Mouse (Mus musculus) kidney, adult 2 months (tissue): ENCODE measurements around the gene Smg6. TPM values are rescaled to one million over a fixed set of nuclear protein-coding genes. Genes with fewer than 3 reads are reported as not detected.

Experiments
- DNase-seq: peaks from one replicate; pipeline ENCODE4 v3.0.0; 2021
- H3K27ac ChIP-seq: fragments of 200-500 bp; 2 replicates; pipeline ENCODE4 v1.5.1; 2012; ENCODE audit warnings: low read depth, low read length, control low read depth, inconsistent platforms; ENCODE audit not compliant: insufficient read depth
- H3K27me3 ChIP-seq: fragments of 200-500 bp; replicated peaks from 2 replicates; pipeline ENCODE4 v1.6.1; 2012; ENCODE audit warnings: mild to moderate bottlenecking, moderate library complexity, low read length, inconsistent platforms; ENCODE audit not compliant: control insufficient read depth, insufficient read depth
- H3K36me3 ChIP-seq: fragments of 200-500 bp; 2 replicates; pipeline ENCODE4 v1.6.1; 2012; ENCODE audit warnings: mild to moderate bottlenecking, moderate library complexity, low read length, inconsistent platforms; ENCODE audit not compliant: control insufficient read depth, insufficient read depth
- H3K4me1 ChIP-seq: fragments of 200-500 bp; 2 replicates; pipeline ENCODE4 v1.6.1; 2011; ENCODE audit warnings: low read length; ENCODE audit not compliant: control insufficient read depth, insufficient read depth
- H3K4me3 ChIP-seq: fragments of 200-500 bp; 2 replicates; pipeline ENCODE4 v1.5.1; 2011; ENCODE audit warnings: mild to moderate bottlenecking, low read depth, low read length, control low read depth; ENCODE audit not compliant: insufficient read depth
- CTCF ChIP-seq: fragments of 200-500 bp; conservative IDR thresholded peaks from 2 replicates; pipeline ENCODE4 v1.5.1; 2011; ENCODE audit warnings: low read depth, mild to moderate bottlenecking, control low read depth, low read length, moderate library complexity, mixed read lengths; ENCODE audit not compliant: insufficient read depth, insufficient read length
- POLR2A ChIP-seq: fragments of 200-500 bp; IDR thresholded peaks from one replicate; pipeline ENCODE4 v1.6.1; 2011; ENCODE audit warnings: low read depth, low read length, control low read depth
- WGBS: fragments of 180-500 bp; shearing (Covaris S2); methylation state at CpG from one replicate; pipeline ENCODE4 v1.1.7; 2018; 5-methylcytosine and 5-hydroxymethylcytosine counted together
- polyA plus RNA-seq: library from polyadenylated mRNA; depleted of rRNA; stranded (reverse); fragments of >200 nt; gene quantifications from 2 replicates; pipeline ENCODE4 v1.2.3, GENCODE M21; 2012

Gene Smg6
- polyA plus RNA-seq, 1 experiment = 35.2 TPM

DNA sequence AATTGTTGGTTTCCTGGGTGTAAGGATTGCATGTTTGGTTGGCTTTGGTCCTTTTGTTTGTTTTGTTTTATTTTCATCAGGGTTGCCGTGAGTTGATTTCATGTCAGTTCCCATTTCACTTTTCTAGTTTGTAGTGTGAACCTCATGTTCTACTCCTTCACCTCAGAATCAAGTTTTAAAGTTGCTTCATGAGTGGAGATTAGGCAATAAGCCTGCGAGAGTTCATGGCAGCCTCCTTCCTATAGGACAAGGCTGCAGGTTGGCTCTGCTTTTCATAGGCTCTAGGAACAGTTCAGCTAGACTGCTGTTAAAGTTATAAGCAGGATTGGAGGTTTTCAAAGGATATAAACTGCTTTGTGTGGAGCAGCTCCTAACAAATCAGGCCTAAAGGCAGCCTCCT lies 33.9 kb downstream of the Smg6 start:
- TF ChIP-seq POLR2A (no peak), CTCF (no peak)
- WGBS = 84% methylated on average over 2 of the region's 2 CpGs
- Histone ChIP-seq H3K4me3 (no peak overlapping the region), H3K27ac (no peak overlapping the region), H3K4me1 (peaks cover 6% of the 10 kb centered on the region; the same call in 1 of the 2 replicates), H3K27me3 (no peaks in the 10 kb centered on the region), H3K36me3 (no peaks in the 10 kb centered on the region)
- no peak for DNase-seq

DNA sequence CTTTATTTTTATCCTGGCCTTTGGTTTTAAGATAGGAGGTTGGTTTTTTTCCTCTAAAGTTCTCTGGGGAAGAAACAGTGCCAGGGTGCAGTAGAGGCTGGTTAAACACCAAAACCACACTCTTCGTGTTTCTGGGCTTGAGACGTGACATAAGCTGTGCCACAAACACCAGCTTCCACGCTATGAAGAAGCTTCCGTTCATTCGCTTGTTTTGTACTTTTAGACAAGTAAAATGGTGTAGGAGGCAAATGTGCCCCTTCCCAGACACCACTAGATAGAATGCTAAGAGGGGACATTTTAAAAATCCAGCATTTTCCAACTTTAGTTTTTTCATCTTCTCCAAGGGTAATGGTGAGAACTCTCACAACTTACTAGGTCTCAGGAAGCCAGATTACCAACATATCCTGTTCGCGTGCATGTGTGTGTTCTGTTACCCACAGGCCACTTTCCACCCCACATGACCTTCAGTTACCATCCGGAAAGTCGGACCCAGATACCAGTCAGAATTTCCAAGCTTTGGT lies 34.5 kb downstream of the Smg6 start:
- H3K27me3 ChIP-seq = no peaks in the 10 kb centered on the region
- no peak overlapping the region for H3K27ac ChIP-seq
- H3K4me1 ChIP-seq = peaks cover 3% of the 10 kb centered on the region; the same call in 1 of the 2 replicates
- H3K36me3 ChIP-seq = no peaks in the 10 kb centered on the region
- TF ChIP-seq POLR2A (no peak), CTCF (no peak)
- 94% methylated on average over 9 of the region's 9 CpGs for WGBS
- no peak overlapping the region for H3K4me3 ChIP-seq
- DNase-seq = no peak

DNA sequence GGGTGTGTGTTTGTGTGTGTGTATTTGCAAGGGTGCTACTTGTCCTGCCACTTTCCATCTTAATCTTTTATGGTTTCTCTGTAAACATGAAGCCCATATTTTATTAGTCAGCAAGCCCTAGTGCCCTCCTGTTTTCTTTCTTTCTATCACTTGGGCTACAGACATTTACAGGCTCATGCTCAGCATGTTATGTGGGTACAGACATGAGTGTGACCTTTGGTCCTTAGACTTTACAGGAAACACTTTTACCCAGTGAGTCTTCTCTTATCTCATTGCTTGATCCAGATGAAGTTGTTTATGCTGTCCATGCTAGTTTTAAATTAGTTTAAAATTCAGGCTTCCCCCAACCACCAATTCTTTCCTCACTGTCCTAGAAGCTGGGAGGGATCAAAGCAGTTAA lies 36.3 kb downstream of the Smg6 start:
- TF ChIP-seq POLR2A = no peak
- no peak for TF ChIP-seq CTCF
- Histone ChIP-seq H3K27me3 (no peaks in the 10 kb centered on the region), H3K36me3 (no peaks in the 10 kb centered on the region), H3K4me3 (no peak overlapping the region), H3K27ac (no peak overlapping the region), H3K4me1 (no peaks in the 10 kb centered on the region)
- DNase-seq = no peak

DNA sequence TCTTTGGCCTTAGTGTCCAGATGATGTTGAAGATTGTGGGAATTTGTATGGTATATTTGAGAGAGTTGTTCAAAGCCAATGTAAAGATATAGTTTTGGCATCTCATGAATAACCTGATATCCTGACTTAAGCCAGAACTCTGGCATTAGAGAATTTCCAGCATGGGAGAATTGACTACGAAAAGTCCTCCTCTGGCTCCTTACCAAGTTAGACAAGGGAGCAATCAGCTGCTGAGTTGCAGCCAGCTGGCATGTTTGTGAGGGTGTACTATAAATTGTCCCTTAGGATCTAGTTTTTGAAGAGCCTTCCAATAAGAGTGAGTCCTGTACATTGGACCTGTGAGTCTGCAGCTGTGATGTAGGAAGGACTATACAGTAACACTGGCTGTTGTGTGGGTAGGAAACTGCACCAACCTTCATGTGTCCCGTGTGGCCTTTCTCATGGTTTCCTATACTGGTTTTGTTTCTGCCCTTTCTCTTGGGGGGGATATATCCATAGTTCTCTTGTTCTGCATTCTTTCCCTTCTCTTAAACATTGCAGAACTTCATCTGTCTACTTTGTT lies 37.3 kb downstream of the Smg6 start:
- Histone ChIP-seq H3K27me3 (no peaks in the 10 kb centered on the region), H3K4me3 (no peak overlapping the region), H3K27ac (no peak overlapping the region), H3K4me1 (no peaks in the 10 kb centered on the region), H3K36me3 (no peaks in the 10 kb centered on the region)
- no peak for DNase-seq
- WGBS = 59% methylated on average over 2 of the region's 2 CpGs
- no peak for TF ChIP-seq CTCF
- TF ChIP-seq POLR2A = no peak

DNA sequence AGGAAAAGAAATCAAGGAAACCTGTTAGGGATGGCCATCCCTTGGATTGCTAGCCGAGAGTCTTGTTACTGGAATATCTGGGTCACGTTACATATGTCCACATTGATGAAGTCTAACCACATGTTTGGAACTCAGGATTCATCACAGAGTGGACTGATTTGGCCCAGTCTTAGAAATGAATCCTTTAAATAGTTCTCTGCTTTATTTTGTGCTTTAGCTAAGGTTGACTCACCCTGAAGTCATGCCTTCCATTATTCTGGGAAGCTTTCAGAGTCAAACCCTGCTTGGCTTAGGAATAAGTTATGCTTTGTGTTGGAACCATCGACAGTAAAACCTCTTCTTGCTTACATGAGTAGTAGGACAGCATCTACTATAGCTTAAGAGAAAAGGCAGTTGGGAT lies 39.9 kb downstream of the Smg6 start:
- Histone ChIP-seq H3K27ac (no peak overlapping the region), H3K36me3 (no peaks in the 10 kb centered on the region), H3K4me1 (no peaks in the 10 kb centered on the region), H3K4me3 (no peak overlapping the region), H3K27me3 (no peaks in the 10 kb centered on the region)
- no peak for TF ChIP-seq CTCF
- TF ChIP-seq POLR2A = no peak
- 90% methylated on average over 3 of the region's 3 CpGs for WGBS
- no peak for DNase-seq

DNA sequence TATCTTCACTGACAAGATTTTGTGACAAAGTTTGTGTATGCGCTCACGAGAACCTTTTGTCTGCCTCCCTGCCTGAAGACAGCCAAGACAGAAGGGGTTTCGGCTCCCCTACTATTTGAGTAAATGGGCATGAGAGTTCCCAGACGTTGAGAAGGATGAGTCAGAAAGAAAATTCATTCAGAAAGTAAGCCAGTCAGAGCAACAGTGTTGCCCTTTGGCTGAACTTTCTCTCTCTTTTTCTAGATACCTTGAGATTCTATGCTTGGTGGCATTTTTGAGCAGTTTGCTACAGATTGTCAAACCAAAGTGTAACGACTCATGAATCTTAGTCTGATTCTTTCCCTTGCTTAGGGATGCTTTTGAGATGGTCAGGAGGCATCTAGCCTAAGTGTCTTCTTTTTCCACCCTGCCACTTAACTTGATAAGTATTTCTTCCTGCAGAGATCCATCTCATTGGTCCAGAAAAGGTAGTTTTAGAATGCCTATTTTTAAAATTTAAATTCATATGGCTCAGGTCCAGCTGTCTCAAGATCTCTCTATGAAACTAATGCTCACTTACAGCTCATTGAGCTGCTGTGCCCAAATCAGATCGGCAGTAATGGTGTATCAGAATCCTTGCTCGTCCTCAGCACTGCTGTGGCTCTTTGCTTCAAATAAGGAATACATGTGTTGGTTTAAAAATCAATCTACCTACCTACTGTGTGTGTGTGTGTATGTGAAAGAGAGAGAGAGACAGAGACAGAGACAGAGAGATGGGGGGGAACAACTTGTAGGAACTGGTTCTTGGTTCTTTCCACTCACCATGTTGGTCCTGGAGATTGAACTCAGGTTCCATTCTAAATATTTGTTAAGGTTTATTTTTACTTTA lies 47.9 kb downstream of the Smg6 start:
- no peaks in the 10 kb centered on the region for H3K27me3 ChIP-seq
- 80% methylated on average over 7 of the region's 7 CpGs for WGBS
- TF ChIP-seq POLR2A = no peak
- TF ChIP-seq CTCF = no peak

DNA sequence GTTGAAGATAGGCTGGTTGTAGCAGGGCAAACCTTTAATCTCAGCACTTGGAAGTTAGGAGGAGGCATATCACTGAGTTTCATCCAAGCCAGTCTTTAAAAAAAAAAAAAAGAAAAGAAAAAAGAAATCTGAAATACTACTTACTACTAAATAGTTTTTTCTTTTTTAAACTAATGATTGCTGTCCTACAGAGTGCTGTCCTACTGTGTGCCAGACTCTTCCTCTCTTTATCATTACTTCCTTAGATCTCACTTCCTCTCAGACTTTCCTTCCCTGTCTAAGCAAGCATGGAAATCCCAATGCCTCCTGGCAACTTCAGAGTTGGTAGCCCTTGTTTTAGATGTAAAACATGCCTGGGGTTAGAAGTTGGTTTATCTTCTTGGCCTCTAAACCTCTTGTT lies 49.0 kb downstream of the Smg6 start:
- no peaks in the 10 kb centered on the region for H3K36me3 ChIP-seq
- no peaks in the 10 kb centered on the region for H3K4me1 ChIP-seq
- TF ChIP-seq CTCF (no peak), POLR2A (no peak)
- H3K27ac ChIP-seq = no peak overlapping the region
- no peaks in the 10 kb centered on the region for H3K27me3 ChIP-seq
- H3K4me3 ChIP-seq = no peak overlapping the region
- no peak for DNase-seq

More for the DNA sequence above, 47.9 kb downstream of the Smg6 start:
- no peaks in the 10 kb centered on the region for H3K4me1 ChIP-seq
- no peak overlapping the region for H3K27ac ChIP-seq
- H3K4me3 ChIP-seq = no peak overlapping the region
- no peaks in the 10 kb centered on the region for H3K36me3 ChIP-seq
- DNase-seq = no peak
